Mouse (Mus musculus): ENCODE measurements around the gene Egln3. TPM values are rescaled to one million over a fixed set of nuclear protein-coding genes. Genes with fewer than 3 reads are reported as not detected.

The Egln3 gene
- polyA plus RNA-seq, 1 experiment from 2014 or later = 7.4 TPM

DNA sequence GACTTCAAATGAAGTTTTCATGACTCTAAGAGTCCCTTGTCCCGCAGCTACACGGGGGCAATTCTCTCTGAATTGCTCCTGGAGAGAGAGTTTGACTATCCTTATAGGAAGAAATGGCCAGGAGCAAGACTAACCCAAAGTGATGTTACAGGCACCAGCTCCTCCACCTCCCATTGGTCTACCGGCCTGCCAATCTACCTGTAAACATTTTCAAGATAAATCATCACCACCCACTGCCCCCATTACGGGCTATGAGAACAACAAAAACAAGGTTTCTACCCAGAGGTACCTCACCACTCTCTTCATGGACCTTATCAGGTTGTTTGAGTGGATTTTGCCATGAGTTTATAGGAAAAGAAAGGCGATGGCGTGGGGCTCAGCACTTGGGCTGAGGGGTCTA lies 1.4 kb downstream of the Egln3 start:
- 37% methylated on average over 6 of the region's 6 CpGs for WGBS
- Histone ChIP-seq H3K9ac (peak overlapping the region; percentile 86), H3K27ac (replicated peaks) (0 out of 2 replicates have a peak overlapping the region, but pooled peaks have one; percentile 28), H3K4me3 (peak overlapping the region; percentile 82), H3K27me3 (replicated peaks) (peaks cover 23% of the 10 kb centered on the region), H3K4me1 (peaks cover 48% of the 10 kb centered on the region), H3K4me2 (peak overlapping the region; percentile 95), H3K9me3 (no peaks in the 10 kb centered on the region), H3K36me3 (no peaks in the 10 kb centered on the region)
- ATAC-seq (ENCODE audit: extremely low read depth, insufficient number of reproducible peaks, low FRiP score, low TSS enrichment) = no peak

DNA sequence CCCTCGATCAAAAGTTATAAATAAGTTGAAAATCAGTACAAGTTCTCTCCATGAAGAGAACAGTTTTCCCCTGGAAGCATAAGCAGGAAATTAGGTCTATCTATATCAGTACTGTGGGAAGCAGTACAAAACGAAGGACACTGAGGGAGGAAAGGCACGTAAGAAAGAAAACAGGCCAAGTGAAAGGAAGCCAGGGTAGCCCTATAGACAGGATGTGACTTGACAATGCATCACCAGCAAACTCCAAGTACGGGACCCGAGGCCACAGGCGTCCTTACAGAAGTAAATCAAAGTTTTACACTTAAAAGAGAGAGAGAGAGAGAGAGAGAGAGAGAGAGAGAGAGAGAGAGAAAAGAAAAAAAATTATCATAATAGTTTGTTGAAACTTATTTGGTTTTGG lies 2.8 kb downstream of the Egln3 start:
- ATAC-seq (ENCODE audit: extremely low read depth, insufficient number of reproducible peaks, low FRiP score, low TSS enrichment) = no peak
- peaks cover 57% of the 10 kb centered on the region for H3K4me1 ChIP-seq
- H3K9me3 ChIP-seq = no peaks in the 10 kb centered on the region
- H3K9ac ChIP-seq = peak overlapping the region; percentile 37; the same call in 1 of the 2 replicates
- peaks cover 23% of the 10 kb centered on the region for H3K27me3 ChIP-seq (replicated peaks)
- H3K4me3 ChIP-seq = peak overlapping the region; percentile 82
- 37% methylated on average over 6 of the region's 6 CpGs for WGBS
- peak overlapping the region; percentile 66 for H3K27ac ChIP-seq (replicated peaks)
- H3K4me2 ChIP-seq = peak overlapping the region; percentile 95
- H3K36me3 ChIP-seq = no peaks in the 10 kb centered on the region

GRCm38 (mm10) chr12:54200172-54200571 lies 3.5 kb downstream of the Egln3 start:
- H3K4me3 ChIP-seq = peak overlapping the region; percentile 0; the same call in 1 of the 2 replicates
- H3K27me3 ChIP-seq (replicated peaks) = peaks cover 23% of the 10 kb centered on the region
- H3K36me3 ChIP-seq = no peaks in the 10 kb centered on the region
- ATAC-seq (ENCODE audit: extremely low read depth, insufficient number of reproducible peaks, low FRiP score, low TSS enrichment) = no peak
- H3K4me1 ChIP-seq = peaks cover 57% of the 10 kb centered on the region
- peak overlapping the region; percentile 42 for H3K4me2 ChIP-seq
- H3K9ac ChIP-seq = 0 out of 2 replicates have a peak overlapping the region, but pooled peaks have one; percentile 2
- H3K27ac ChIP-seq (replicated peaks) = peak overlapping the region; percentile 8; the same call in 1 of the 2 replicates
- WGBS = 34% methylated on average over 4 of the region's 4 CpGs
- no peaks in the 10 kb centered on the region for H3K9me3 ChIP-seq

- Histone ChIP-seq H3K9me3 (no peaks in the 10 kb centered on the region), H3K36me3 (no peaks in the 10 kb centered on the region), H3K9ac (no peak overlapping the region), H3K4me3 (no peak overlapping the region), H3K27me3 (replicated peaks) (peaks cover 15% of the 10 kb centered on the region), H3K4me1 (peaks cover 61% of the 10 kb centered on the region), H3K4me2 (peak overlapping the region; percentile 41; the same call in 1 of the 2 replicates), H3K27ac (replicated peaks) (no peak overlapping the region)
- no peak for ATAC-seq (ENCODE audit: extremely low read depth, insufficient number of reproducible peaks, low FRiP score, low TSS enrichment)
- 84% methylated on average over 4 of the region's 4 CpGs for whole genome bisulfite sequencing
These were observed 5.3 kb downstream of the Egln3 start for GRCm38 (mm10) chr12:54198282-54198918.

DNA sequence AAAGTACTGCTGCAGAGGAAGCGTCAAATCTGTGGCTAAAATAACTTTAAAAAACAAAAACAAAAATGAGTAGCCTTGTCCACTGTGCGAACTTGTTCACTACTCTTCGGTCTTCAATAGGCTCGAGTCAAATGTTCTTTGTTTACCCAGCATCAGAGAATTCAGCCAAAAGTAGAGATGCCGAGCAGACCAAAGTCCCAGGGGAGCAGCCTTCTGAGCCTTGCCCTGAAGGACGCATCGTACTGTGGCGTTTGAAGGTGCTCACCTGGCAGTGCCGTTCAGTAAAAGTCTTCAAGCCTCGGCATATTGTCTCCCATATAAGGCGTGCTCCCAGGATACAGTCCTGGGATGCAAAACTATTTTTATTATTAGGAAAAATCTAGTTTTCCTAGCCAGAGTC lies 5.8 kb downstream of the Egln3 start:
- H3K27me3 ChIP-seq (replicated peaks) = peaks cover 11% of the 10 kb centered on the region
- no peak overlapping the region for H3K9ac ChIP-seq
- WGBS = 59% methylated on average over 11 of the region's 11 CpGs
- H3K4me2 ChIP-seq = peak overlapping the region; percentile 41
- H3K4me1 ChIP-seq = peaks cover 59% of the 10 kb centered on the region
- H3K9me3 ChIP-seq = no peaks in the 10 kb centered on the region
- 0 out of 2 replicates have a peak overlapping the region, but pooled peaks have one; percentile 28 for H3K27ac ChIP-seq (replicated peaks)
- peak overlapping the region; percentile 5; the same call in 1 of the 2 replicates for H3K4me3 ChIP-seq
- ATAC-seq (ENCODE audit: extremely low read depth, insufficient number of reproducible peaks, low FRiP score, low TSS enrichment) = no peak
- H3K36me3 ChIP-seq = no peaks in the 10 kb centered on the region

DNA sequence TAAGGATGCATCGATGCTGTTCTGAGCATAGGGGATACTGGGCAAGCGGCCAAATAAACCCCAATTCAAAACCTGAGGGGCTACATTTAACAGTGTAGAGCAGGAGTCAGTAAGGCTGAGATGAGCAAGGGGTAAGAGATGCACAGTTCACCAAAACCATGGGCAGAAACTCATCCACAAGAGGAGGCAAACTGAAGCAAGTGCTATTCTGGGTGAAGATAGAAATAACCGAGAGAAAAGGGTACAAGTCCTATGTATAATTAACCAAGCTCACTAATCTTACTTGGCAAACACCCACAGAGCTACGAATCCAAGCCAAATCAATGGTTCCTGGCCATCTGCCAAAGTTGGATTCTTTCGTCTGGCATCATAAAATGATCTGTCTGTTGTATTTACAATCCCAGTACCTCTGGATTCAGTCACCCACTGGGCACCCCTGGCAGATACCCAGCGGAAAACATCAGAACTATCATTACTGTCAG lies 6.3 kb downstream of the Egln3 start:
- peaks cover 6% of the 10 kb centered on the region for H3K27me3 ChIP-seq (replicated peaks)
- 0 out of 2 replicates have a peak overlapping the region, but pooled peaks have one; percentile 28 for H3K27ac ChIP-seq (replicated peaks)
- H3K36me3 ChIP-seq = no peaks in the 10 kb centered on the region
- H3K4me1 ChIP-seq = peaks cover 59% of the 10 kb centered on the region
- H3K4me3 ChIP-seq = peak overlapping the region; percentile 5; the same call in 1 of the 2 replicates
- no peak overlapping the region for H3K9ac ChIP-seq
- H3K9me3 ChIP-seq = no peaks in the 10 kb centered on the region
- WGBS = 44% methylated on average over 6 of the region's 6 CpGs
- ATAC-seq (ENCODE audit: extremely low read depth, insufficient number of reproducible peaks, low FRiP score, low TSS enrichment) = no peak
- H3K4me2 ChIP-seq = peak overlapping the region; percentile 41

GRCm38 (mm10) chr12:54196881-54197280 lies 6.8 kb downstream of the Egln3 start:
- H3K9ac ChIP-seq = no peak overlapping the region
- no peaks in the 10 kb centered on the region for H3K36me3 ChIP-seq
- H3K4me3 ChIP-seq = no peak overlapping the region
- H3K27ac ChIP-seq (replicated peaks) = no peak overlapping the region
- 77% methylated on average over 8 of the region's 8 CpGs for WGBS
- H3K9me3 ChIP-seq = no peaks in the 10 kb centered on the region
- H3K4me2 ChIP-seq = peak overlapping the region; percentile 41; the same call in 1 of the 2 replicates
- peaks cover 1% of the 10 kb centered on the region for H3K27me3 ChIP-seq (replicated peaks)
- no peak for ATAC-seq (ENCODE audit: extremely low read depth, insufficient number of reproducible peaks, low FRiP score, low TSS enrichment)
- peaks cover 56% of the 10 kb centered on the region for H3K4me1 ChIP-seq

DNA sequence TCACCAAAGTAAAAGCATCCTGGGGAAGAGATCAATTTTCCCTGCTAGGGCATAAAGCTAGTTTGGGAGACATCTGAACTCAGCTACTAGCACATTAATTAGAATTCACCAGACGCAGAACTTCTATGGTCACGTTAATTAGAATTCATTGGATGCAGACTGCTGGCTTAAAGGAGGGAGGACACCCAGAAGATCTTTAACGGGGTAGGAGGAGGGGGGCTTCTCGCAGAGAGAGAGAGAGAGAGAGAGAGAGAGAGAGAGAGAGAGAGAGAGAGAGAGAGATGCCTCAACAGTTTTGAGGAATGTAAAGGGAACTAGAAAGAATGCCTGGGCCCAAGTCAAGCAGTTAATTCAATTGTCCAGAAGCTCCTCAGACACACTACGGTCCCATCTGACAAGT lies 9.5 kb downstream of the Egln3 start:
- H3K4me3 ChIP-seq = no peak overlapping the region
- H3K27ac ChIP-seq (replicated peaks) = no peak overlapping the region
- no peaks in the 10 kb centered on the region for H3K9me3 ChIP-seq
- WGBS = 67% methylated on average over 5 of the region's 5 CpGs
- ATAC-seq (ENCODE audit: extremely low read depth, insufficient number of reproducible peaks, low FRiP score, low TSS enrichment) = no peak
- no peak overlapping the region for H3K4me2 ChIP-seq
- peaks cover 57% of the 10 kb centered on the region for H3K4me1 ChIP-seq
- no peaks in the 10 kb centered on the region for H3K36me3 ChIP-seq
- H3K27me3 ChIP-seq (replicated peaks) = no peaks in the 10 kb centered on the region
- no peak overlapping the region for H3K9ac ChIP-seq

DNA sequence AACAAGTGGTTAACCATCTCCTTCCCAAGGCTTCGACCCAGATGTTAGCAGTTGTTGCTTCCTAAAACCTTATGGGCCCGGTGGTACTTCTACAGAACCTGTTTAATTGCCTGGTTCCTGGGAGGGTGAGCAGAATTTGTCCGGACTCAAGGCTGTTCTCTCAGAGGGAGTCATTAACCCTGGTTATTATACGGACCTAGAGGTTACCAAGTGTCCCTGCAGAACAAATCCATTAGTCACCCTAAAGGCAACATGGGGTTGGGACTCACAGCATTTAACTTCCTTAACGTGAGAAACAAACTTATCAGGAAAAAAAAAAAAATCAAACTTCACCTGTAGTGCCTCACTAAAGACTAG lies 11.4 kb downstream of the Egln3 start:
- H3K4me2 ChIP-seq = peak overlapping the region; percentile 67
- WGBS = 4% methylated on average over 5 of the region's 5 CpGs
- no peak for ATAC-seq (ENCODE audit: extremely low read depth, insufficient number of reproducible peaks, low FRiP score, low TSS enrichment)
- H3K4me3 ChIP-seq = peak overlapping the region; percentile 37
- H3K36me3 ChIP-seq = no peaks in the 10 kb centered on the region
- H3K27ac ChIP-seq (replicated peaks) = peak overlapping the region; percentile 96
- no peaks in the 10 kb centered on the region for H3K27me3 ChIP-seq (replicated peaks)
- H3K4me1 ChIP-seq = peaks cover 47% of the 10 kb centered on the region
- H3K9ac ChIP-seq = peak overlapping the region; percentile 79
- H3K9me3 ChIP-seq = no peaks in the 10 kb centered on the region

DNA sequence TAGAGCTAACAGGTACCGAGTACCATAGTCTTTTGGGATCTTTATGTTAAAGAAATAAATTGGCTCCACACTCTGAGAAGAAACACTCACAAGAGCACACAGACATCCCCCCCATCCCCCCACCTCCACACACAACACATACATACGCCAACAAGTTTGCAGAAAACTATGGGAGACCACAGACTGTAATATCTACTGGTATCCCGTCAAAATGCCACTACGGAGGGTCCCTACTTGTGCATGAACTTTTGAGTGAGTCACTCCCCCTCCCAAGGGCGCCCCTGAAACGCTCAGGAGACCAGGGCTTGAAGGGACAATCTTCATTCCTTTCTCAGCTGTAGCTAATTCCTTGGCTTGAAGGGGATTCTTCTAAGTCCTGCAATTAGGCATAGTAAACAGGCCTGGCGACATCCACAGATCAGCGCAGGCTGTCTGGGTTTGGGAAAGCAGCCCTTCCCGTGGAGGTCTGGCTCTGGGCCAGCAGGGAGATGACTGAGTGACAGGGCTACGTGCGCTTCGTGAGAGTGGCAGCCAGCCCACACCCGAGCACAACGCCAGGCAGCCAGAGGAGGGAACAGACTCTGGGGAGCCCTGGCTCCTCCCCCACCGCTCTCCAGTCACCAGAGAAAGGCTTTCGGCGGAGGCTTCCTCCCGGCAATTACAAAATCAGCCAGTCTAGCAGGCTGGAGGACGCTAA lies 11.9 kb downstream of the Egln3 start:
- peak; percentile 91 for ATAC-seq (ENCODE audit: extremely low read depth, insufficient number of reproducible peaks, low FRiP score, low TSS enrichment)
- H3K4me1 ChIP-seq = peaks cover 47% of the 10 kb centered on the region
- H3K4me2 ChIP-seq = peak overlapping the region; percentile 67
- no peaks in the 10 kb centered on the region for H3K9me3 ChIP-seq
- WGBS = 3% methylated on average over 19 of the region's 19 CpGs
- H3K4me3 ChIP-seq = peak overlapping the region; percentile 37
- peak overlapping the region; percentile 79 for H3K9ac ChIP-seq
- H3K27ac ChIP-seq (replicated peaks) = peak overlapping the region; percentile 96
- H3K36me3 ChIP-seq = no peaks in the 10 kb centered on the region
- H3K27me3 ChIP-seq (replicated peaks) = no peaks in the 10 kb centered on the region

- no peak for ATAC-seq (ENCODE audit: extremely low read depth, insufficient number of reproducible peaks, low FRiP score, low TSS enrichment)
- no peaks in the 10 kb centered on the region for H3K9me3 ChIP-seq
- peak overlapping the region; percentile 73 for H3K9ac ChIP-seq
- peak overlapping the region; percentile 37 for H3K4me3 ChIP-seq
- WGBS = 45% methylated on average over 9 of the region's 9 CpGs
- H3K4me2 ChIP-seq = peak overlapping the region; percentile 67
- peak overlapping the region; percentile 96 for H3K27ac ChIP-seq (replicated peaks)
- peaks cover 48% of the 10 kb centered on the region for H3K4me1 ChIP-seq
- H3K27me3 ChIP-seq (replicated peaks) = no peaks in the 10 kb centered on the region
- no peaks in the 10 kb centered on the region for H3K36me3 ChIP-seq
These were observed 12.5 kb downstream of the Egln3 start for GRCm38 (mm10) chr12:54191181-54191580.

All from heart, embryonic 13.5 days (tissue).